Mouse (Mus musculus) urinary bladder, postnatal 14 days (tissue): ENCODE data around the gene Tpst1.
A peak's percentile ranks its signal among the peaks of the same experiment; 100 is the strongest.
"Not testable (repeated sequence)": the region's sequence is repeated elsewhere in the genome, so short reads cannot be mapped to it uniquely, and the experiment has no call there.

Experiments used
- DNase-seq: peaks from one replicate; pipeline ENCODE4 v3.0.0; 2021; ENCODE audit warnings: low spot score

Gene Tpst1

GRCm38 (mm10) chr5:130073026-130073425 lies at the start of gene Tpst1:
TSS of gene Tpst1 (plus strand) at chr5:130073326.
- no peak for DNase-seq

GRCm38 (mm10) chr5:130023767-130024539 lies 49.2 kb upstream of the Tpst1 start:
- DNase-seq: peak; percentile 91

- DNase-seq: no peak
Measured at GRCm38 (mm10) chr5:130027134-130027533, 46.0 kb upstream of the Tpst1 start.

- DNase-seq: no peak
Measured at GRCm38 (mm10) chr5:130027696-130028095, 45.4 kb upstream of the Tpst1 start.

GRCm38 (mm10) chr5:130029142-130029897 lies 43.8 kb upstream of the Tpst1 start, which contains the start of the genes Asl and Crcp:
TSS of gene Asl (minus strand) at chr5:130029247.
TSS of gene Crcp (plus strand) at chr5:130029290.
- peak; percentile 86 for DNase-seq

- no peak for DNase-seq
Measured at GRCm38 (mm10) chr5:130031410-130032390, 41.4 kb upstream of the Tpst1 start.

- DNase-seq: no peak
Measured at GRCm38 (mm10) chr5:130033869-130034268, 39.3 kb upstream of the Tpst1 start.

- DNase-seq: not testable (repeated sequence)
Measured at GRCm38 (mm10) chr5:130036300-130036699, 36.8 kb upstream of the Tpst1 start.

GRCm38 (mm10) chr5:130037752-130038455 lies 35.2 kb upstream of the Tpst1 start:
- DNase-seq: peak; percentile 73

GRCm38 (mm10) chr5:130040797-130041196 lies 32.3 kb upstream of the Tpst1 start:
- no peak for DNase-seq

- no peak for DNase-seq
Measured at GRCm38 (mm10) chr5:130041262-130041661, 31.9 kb upstream of the Tpst1 start.

GRCm38 (mm10) chr5:130043741-130044140 lies 29.4 kb upstream of the Tpst1 start:
- DNase-seq: no peak

GRCm38 (mm10) chr5:130044201-130044695 lies 28.9 kb upstream of the Tpst1 start:
- DNase-seq: peak; percentile 61

- DNase-seq: no peak
Measured at GRCm38 (mm10) chr5:130046100-130046499, 27.0 kb upstream of the Tpst1 start.

- no peak for DNase-seq
Measured at GRCm38 (mm10) chr5:130046589-130046988, 26.5 kb upstream of the Tpst1 start.

GRCm38 (mm10) chr5:130047013-130047412 lies 26.1 kb upstream of the Tpst1 start:
- DNase-seq: no peak

- DNase-seq: peak; percentile 58
Measured at GRCm38 (mm10) chr5:130048786-130049520, 24.2 kb upstream of the Tpst1 start.

GRCm38 (mm10) chr5:130050416-130050815 lies 22.7 kb upstream of the Tpst1 start:
- DNase-seq: no peak

GRCm38 (mm10) chr5:130051073-130051860 lies 21.9 kb upstream of the Tpst1 start:
- DNase-seq: no peak
